Mouse (Mus musculus) G1E (cell line): Measurements from ENCODE around the gene Ceacam15. TPM values are rescaled to one million over a fixed set of nuclear protein-coding genes. Genes with fewer than 3 reads are reported as not detected.
"Not testable (repeated sequence)": the region's sequence is repeated elsewhere in the genome, so short reads cannot be mapped to it uniquely, and the experiment has no call there.

Source experiments
- ATAC-seq: 2 replicates; pipeline ENCODE4 v1.8.0; 2016; ENCODE audit warnings: mild to moderate bottlenecking; ENCODE audit not compliant: insufficient number of reproducible peaks, poor library complexity, low FRiP score, severe bottlenecking; ENCODE audit errors: extremely low read depth
- DNase-seq: peaks from one replicate; pipeline ENCODE4 v3.0.0; 2012; ENCODE audit warnings: low spot score
- H3K27me3 ChIP-seq: 2 replicates; pipeline ENCODE4 v1.6.1; 2012; ENCODE audit warnings: mild to moderate bottlenecking, low read length, inconsistent platforms; ENCODE audit not compliant: insufficient read depth
- H3K36me3 ChIP-seq: replicated peaks from 2 replicates; pipeline ENCODE3; 2012; ENCODE audit warnings: mild to moderate bottlenecking, inconsistent platforms
- H3K4me1 ChIP-seq: 2 replicates; pipeline ENCODE4 v1.6.1; 2012; ENCODE audit warnings: low read depth, low read length, inconsistent platforms, mixed read lengths; ENCODE audit not compliant: insufficient read depth
- H3K4me3 ChIP-seq: 2 replicates; pipeline ENCODE4 v1.5.1; 2012; ENCODE audit warnings: low read depth, mild to moderate bottlenecking, inconsistent platforms, low read length, moderate library complexity, mixed read lengths
- H3K9me3 ChIP-seq: replicated peaks from 2 replicates; pipeline ENCODE4 v1.6.1; 2012; ENCODE audit warnings: inconsistent platforms
- CTCF ChIP-seq: IDR thresholded peaks from 2 replicates; pipeline ENCODE4 v1.5.1; 2012; ENCODE audit warnings: low read depth, low read length, inconsistent platforms, mixed read lengths
- GATA1 ChIP-seq: IDR thresholded peaks from 2 replicates; pipeline ENCODE4 v1.6.1; 2012; ENCODE audit warnings: borderline replicate concordance, low read length, inconsistent platforms, mixed read lengths
- GATA2 ChIP-seq: IDR thresholded peaks from 2 replicates; pipeline ENCODE4 v1.6.1; 2012; ENCODE audit warnings: low read depth, low read length, inconsistent platforms, borderline replicate concordance
- POLR2AphosphoS5 ChIP-seq: IDR thresholded peaks from 2 replicates; pipeline ENCODE4 v1.6.1; 2012; ENCODE audit warnings: low read depth, low read length, inconsistent platforms; ENCODE audit not compliant: insufficient replicate concordance
- TAL1 ChIP-seq: conservative IDR thresholded peaks from 2 replicates; pipeline ENCODE4 v1.6.1; 2012; ENCODE audit warnings: low read depth, low read length, inconsistent platforms, mixed read lengths
- polyA plus RNA-seq: library from polyadenylated mRNA; stranded (reverse); fragments of >175 nt; gene quantifications from 2 replicates; pipeline ENCODE4 v1.2.3, GENCODE M21; 2012
- total RNA-seq, 2 experiments: library from RNA; stranded (forward) in 1 of 2; stranded (reverse) in 1 of 2; fragments of 200-1000 nt in 1 of 2; fragments of >200 nt in 1 of 2; fragmentation: Nextera tagmentation in 1 of 2; gene quantifications; 2 replicates each; pipeline ENCODE4 v1.2.3; 2014 to 2017

The Ceacam15 gene
- not detected in 2 replicates for total RNA-seq (2014; fragmentation: Nextera tagmentation)
- 0.27 TPM in 1 of 2 replicates, not detected in the other for total RNA-seq (2017)
- not detected in 2 replicates for polyA plus RNA-seq

- Histone ChIP-seq H3K9me3 (no peaks in the 10 kb centered on the region), H3K36me3 (no peaks in the 10 kb centered on the region), H3K4me1 (0 out of 2 replicates have a peak, but pooled peaks cover 2% of the 10 kb centered on the region), H3K4me3 (no peak within 1 kb of the TSS), H3K27me3 (peaks cover 17% of the 10 kb centered on the region)
- no peak for TF ChIP-seq GATA1
- no peak for TF ChIP-seq GATA2
- no peak for TF ChIP-seq TAL1
- TF ChIP-seq CTCF, result no peak
- TF ChIP-seq POLR2AphosphoS5, result no peak
- DNase-seq, result no peak
- no peak for ATAC-seq
Observed at GRCm38 (mm10) chr7:16675605-16676004, at the start of gene Ceacam15. Gene Ceacam15, minus strand, starts transcription at chr7:16675705.

DNA sequence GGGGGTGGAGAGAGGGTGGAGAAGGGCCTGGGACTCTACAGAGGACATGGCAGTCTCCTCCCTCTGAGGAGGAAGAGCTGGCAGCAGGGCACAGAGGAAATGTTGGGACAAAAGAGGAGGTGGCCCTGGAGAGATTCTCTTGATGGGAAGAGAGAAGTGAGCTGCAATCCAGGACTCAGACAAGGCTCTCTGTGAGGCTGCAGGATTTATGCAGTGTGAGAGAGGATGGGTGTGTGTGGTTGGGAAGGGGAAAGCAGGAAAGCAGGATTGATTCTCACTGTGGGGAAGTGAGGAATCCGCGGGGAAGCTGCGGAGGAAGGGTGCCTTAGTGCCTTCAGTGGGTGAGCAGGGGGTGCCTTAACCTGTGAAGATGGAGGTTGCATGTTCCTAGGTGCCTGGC lies 47.0 kb upstream of the Ceacam15 start:
- DNase-seq, H3K4me1 ChIP-seq, ATAC-seq, H3K4me3 ChIP-seq, H3K9me3 ChIP-seq, H3K36me3 ChIP-seq: not testable (repeated sequence)
- peaks cover 12% of the 10 kb centered on the region for H3K27me3 ChIP-seq

- Histone ChIP-seq H3K36me3 (no peaks in the 10 kb centered on the region), H3K4me1 (no peaks in the 10 kb centered on the region), H3K27me3 (peaks cover 12% of the 10 kb centered on the region), H3K9me3 (no peaks in the 10 kb centered on the region), H3K4me3 (no peak within 1 kb of the TSS)
- DNase-seq, result no peak
- TF ChIP-seq GATA2 (no peak), CTCF (no peak), TAL1 (no peak), POLR2AphosphoS5 (no peak), GATA1 (no peak)
- no peak for ATAC-seq
Observed at GRCm38 (mm10) chr7:16721629-16722028, 46.1 kb upstream of the Ceacam15 start, which contains the start of gene Ceacam9. Gene Ceacam9, plus strand, starts transcription at chr7:16721929.

- H3K27me3 ChIP-seq, H3K4me3 ChIP-seq, ATAC-seq, H3K36me3 ChIP-seq, H3K4me1 ChIP-seq, H3K9me3 ChIP-seq, DNase-seq: not testable (repeated sequence)
Observed at GRCm38 (mm10) chr7:16716456-16717152, 41.1 kb upstream of the Ceacam15 start.

- Histone ChIP-seq H3K36me3 (no peaks in the 10 kb centered on the region), H3K4me1 (no peaks in the 10 kb centered on the region), H3K27me3 (peaks cover 6% of the 10 kb centered on the region; the same call in 1 of the 2 replicates), H3K4me3 (no peak overlapping the region), H3K9me3 (no peaks in the 10 kb centered on the region)
- ATAC-seq, result no peak
- TF ChIP-seq GATA2, result no peak
- no peak for TF ChIP-seq TAL1
- no peak for TF ChIP-seq GATA1
- no peak for TF ChIP-seq POLR2AphosphoS5
- TF ChIP-seq CTCF, result no peak
- no peak for DNase-seq
Observed at GRCm38 (mm10) chr7:16712633-16713415, 37.3 kb upstream of the Ceacam15 start.

DNA sequence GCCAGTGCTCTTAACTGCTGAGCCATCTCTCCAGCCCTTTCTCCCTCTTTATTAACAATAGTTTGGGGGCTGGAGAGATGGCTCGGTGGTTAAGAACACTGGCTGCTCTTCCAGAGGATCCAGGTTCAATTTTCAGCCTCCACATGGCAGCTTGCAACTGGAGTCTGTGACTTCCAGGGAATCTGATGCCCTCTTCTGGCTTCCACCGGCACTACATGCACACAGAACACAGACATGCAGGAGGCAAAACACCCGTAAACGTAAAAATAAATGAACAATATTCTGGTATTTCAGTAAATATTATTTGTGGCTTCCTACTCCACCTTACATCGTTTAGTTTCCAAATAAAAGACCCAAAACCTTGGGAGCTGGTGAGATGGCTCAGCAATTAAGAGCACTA lies 35.1 kb upstream of the Ceacam15 start:
- DNase-seq (no peak), ATAC-seq (no peak)
- peaks cover 15% of the 10 kb centered on the region for H3K27me3 ChIP-seq
- H3K9me3 ChIP-seq, result no peaks in the 10 kb centered on the region
- H3K36me3 ChIP-seq, result no peaks in the 10 kb centered on the region
- H3K4me3 ChIP-seq, result no peak overlapping the region
- no peaks in the 10 kb centered on the region for H3K4me1 ChIP-seq
- TF ChIP-seq TAL1 (no peak), CTCF (no peak), GATA1 (no peak)
